Mouse (Mus musculus) liver, embryonic 14.5 days (tissue): ENCODE measurements around the gene Snx32.

Source experiments
- CTCF ChIP-seq: IDR thresholded peaks from 2 replicates; pipeline ENCODE4 v1.5.1; 2016; ENCODE audit warnings: antibody characterized with exemption, low read depth, control low read depth
- EP300 ChIP-seq: IDR thresholded peaks from 2 replicates; pipeline ENCODE4 v1.6.1; 2016; ENCODE audit warnings: antibody characterized with exemption, low read depth

DNA sequence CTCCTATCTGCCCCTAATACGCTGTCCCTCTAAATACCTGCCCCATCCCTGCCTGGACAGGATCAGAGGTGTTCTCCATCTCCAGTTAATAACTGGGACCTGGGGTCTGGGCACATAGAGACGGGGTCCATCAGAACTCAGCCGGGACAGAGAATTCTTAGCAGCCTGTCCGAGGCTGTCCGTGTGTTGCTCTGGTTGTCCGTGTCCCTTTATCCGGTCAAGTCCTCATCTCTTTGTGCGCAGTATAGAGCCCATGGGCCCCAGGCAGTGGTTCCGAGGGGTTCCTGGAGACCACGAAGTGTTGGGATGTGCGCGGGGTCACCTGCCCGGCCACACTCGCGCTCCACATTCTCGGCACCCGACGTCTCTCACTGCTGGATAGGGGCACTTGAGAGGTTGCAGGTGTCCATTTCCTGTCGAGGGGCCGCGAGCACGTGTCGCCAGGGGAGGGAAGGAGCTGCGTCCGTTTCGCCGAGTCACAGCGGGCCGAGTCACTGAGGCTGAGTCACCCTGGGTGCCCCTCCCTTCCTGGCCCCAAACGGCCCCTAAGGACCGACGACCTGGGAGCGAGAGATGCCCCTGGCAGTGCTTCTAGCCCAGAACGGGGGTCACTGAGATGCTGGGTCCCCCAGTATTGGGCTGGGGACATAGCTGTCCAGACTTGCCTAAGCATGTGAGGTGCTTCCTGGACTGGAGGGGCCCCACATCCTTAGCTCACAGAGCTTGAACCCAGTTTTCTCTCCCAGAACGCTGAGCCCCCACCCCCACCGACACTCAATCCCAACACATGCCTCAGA, 61.8 kb downstream of the Snx32 start:
- TF ChIP-seq CTCF (no peak), EP300 (no peak)
